8 mouse cellular contexts compared by ENCODE assay signal in the genomic region with DNA sequence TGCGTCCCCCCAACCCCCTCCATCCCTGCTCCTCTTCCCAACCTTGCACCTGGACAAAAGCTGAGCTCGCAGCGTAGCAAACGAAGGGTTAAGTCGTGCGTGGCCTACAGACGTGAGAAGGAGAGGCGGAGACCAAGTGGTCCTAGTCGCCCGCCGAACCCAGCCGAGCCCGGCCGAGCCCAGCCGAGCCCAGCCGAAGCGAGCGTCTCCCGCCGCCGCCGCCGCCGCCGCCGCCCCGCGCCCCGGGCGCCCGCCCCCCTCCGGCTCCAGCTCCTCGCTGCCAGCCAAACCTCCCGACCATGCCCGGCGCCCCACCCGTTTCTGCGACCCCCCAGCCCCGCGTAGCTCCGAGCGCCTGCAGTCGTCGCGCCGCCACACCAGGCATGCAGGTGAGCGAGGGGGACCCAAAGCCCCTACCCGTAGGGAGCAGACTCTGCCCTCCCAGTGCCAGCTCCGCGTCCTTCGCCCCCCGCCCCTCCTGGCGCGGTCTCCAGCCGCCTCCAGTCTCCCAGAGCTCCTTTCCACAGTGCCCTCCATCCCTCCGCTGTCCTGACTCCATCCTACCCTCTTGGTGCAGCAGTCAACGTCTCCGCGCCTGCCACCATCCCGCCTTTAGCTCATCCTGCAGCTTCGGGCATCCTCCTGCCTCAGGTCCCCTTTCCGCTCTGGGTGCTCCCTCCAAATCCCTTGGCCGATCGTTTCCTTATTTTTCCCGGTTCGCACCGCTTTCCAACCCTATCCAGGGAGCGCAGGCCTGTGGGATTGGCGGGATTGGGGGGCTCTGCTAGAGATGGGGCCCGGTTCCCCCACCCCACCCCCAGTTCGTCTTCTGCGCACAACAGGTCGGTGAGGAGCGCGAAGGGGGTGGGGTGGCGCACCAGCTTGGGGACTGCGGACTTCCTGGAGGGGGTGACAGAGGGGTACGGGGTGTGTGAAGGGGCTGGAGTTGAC. TPM values are rescaled to one million over a fixed set of nuclear protein-coding genes. Genes with fewer than 3 reads are reported as not detected.
DNase-seq lines count a peak whose midpoint lies in the region; ATAC-seq and TF ChIP-seq lines count a peak whose summit lies in the region.

A gene (plus strand): TSS at position 144 of the 951 bp plus-strand sequence.

- H3ac ChIP-seq in C2C12 (ENCODE audit: control insufficient read depth, insufficient read length, low read depth) (peak within 1 kb of the TSS; percentile 14), myocyte (ENCODE audit: control insufficient read depth, insufficient read length) (no peak within 1 kb of the TSS)

- ATAC-seq in heart, embryonic 14.5 days (ENCODE audit: insufficient number of reproducible peaks, insufficient read depth, low FRiP score, low read depth), result peak; percentile 19; the same call in 1 of the 2 replicates
- peak; percentile 57 for ATAC-seq in kidney, postnatal 0 days (replicated peaks; ENCODE audit: low FRiP score, low read depth)
- ATAC-seq in liver, embryonic 12.5 days, result peak; percentile 36; the same call in 1 of the 2 replicates

- no peak for TF ChIP-seq CTCF in C2C12 (IDR thresholded peaks at IDR 0.05; ENCODE audit: control insufficient read depth, insufficient read depth, insufficient read length)
- no peak for TF ChIP-seq CTCF in bone marrow macrophage, adult 2 months (IDR thresholded peaks at IDR 0.05; ENCODE audit: low read depth, low read length)
- no peak for TF ChIP-seq CTCF in kidney, postnatal 0 days (IDR thresholded peaks at IDR 0.05; ENCODE audit: low read depth)

- H3K36me3 ChIP-seq in C2C12 (ENCODE audit: control insufficient read depth, insufficient read depth), result no peaks in the 10 kb centered on the region
- H3K36me3 ChIP-seq in forebrain, embryonic 10.5 days (replicated peaks), result no peaks in the 10 kb centered on the region
- no peaks in the 10 kb centered on the region for H3K36me3 ChIP-seq in heart, embryonic 14.5 days (ENCODE audit: control insufficient read depth, insufficient read depth, low read length)
- H3K36me3 ChIP-seq in kidney, postnatal 0 days (ENCODE audit: insufficient read depth, low read length), result no peaks in the 10 kb centered on the region
- H3K36me3 ChIP-seq in liver, embryonic 12.5 days, result no peaks in the 10 kb centered on the region
- no peaks in the 10 kb centered on the region for H3K36me3 ChIP-seq in myocyte (ENCODE audit: control insufficient read depth, insufficient read depth)

- peak; percentile 77 for DNase-seq in forebrain, embryonic 10.5 days (ENCODE audit: extremely low spot score, low spot score)
- peak; percentile 78 for DNase-seq in kidney, postnatal 0 days (ENCODE audit: low spot score)
- peak; percentile 72 to 91 for DNase-seq in spleen, postnatal 4 days (ENCODE audit: low spot score in 2 of 2)

- H3K4me2 ChIP-seq in heart, embryonic 14.5 days (ENCODE audit: low read length), result peak within 1 kb of the TSS; percentile 97
- peak within 1 kb of the TSS; percentile 99 for H3K4me2 ChIP-seq in kidney, postnatal 0 days (ENCODE audit: low read length)
- H3K4me2 ChIP-seq in liver, embryonic 12.5 days, result peak within 1 kb of the TSS; percentile 77
- H3K4me2 ChIP-seq in myocyte (ENCODE audit: low read depth), result peak within 1 kb of the TSS; percentile 67

- TF ChIP-seq POLR2A in bone marrow macrophage, adult 2 months (IDR thresholded peaks at IDR 0.05; ENCODE audit: borderline replicate concordance, low read depth, low read length), result no peak
- no peak for TF ChIP-seq POLR2A in myocyte (IDR thresholded peaks at IDR 0.05; ENCODE audit: insufficient read length, low read depth)

- H3K4me1 ChIP-seq in bone marrow macrophage, adult 2 months (ENCODE audit: control insufficient read depth, insufficient read depth, low read length), result peaks cover 45% of the 10 kb centered on the region
- H3K4me1 ChIP-seq in forebrain, embryonic 10.5 days, result peaks cover 36% of the 10 kb centered on the region
- H3K4me1 ChIP-seq in heart, embryonic 14.5 days (ENCODE audit: control insufficient read depth in 2 of 2, insufficient read depth in 2 of 2, low read length in 2 of 2), result peaks cover 6 to 14% of the 10 kb centered on the region in 2 experiments; a peak in 3 of 4 replicates
- peaks cover 10% of the 10 kb centered on the region for H3K4me1 ChIP-seq in kidney, postnatal 0 days (replicated peaks; ENCODE audit: insufficient read depth, low read length)
- peaks cover 16% of the 10 kb centered on the region for H3K4me1 ChIP-seq in liver, embryonic 12.5 days

- H3K9ac ChIP-seq in heart, embryonic 14.5 days (ENCODE audit: low read length), result peak within 1 kb of the TSS; percentile 65
- peak within 1 kb of the TSS; percentile 57 for H3K9ac ChIP-seq in kidney, postnatal 0 days (ENCODE audit: low read depth, low read length)
- H3K9ac ChIP-seq in liver, embryonic 12.5 days, result peak within 1 kb of the TSS; percentile 12; the same call in 1 of the 2 replicates

- H3K27ac ChIP-seq in bone marrow macrophage, adult 2 months (ENCODE audit: insufficient read depth, low read depth, low read length), result peak within 1 kb of the TSS; percentile 10; the same call in 1 of the 2 replicates
- peak within 1 kb of the TSS; percentile 83 for H3K27ac ChIP-seq in forebrain, embryonic 10.5 days
- H3K27ac ChIP-seq in heart, embryonic 14.5 days (replicated peaks in 1 of 2; ENCODE audit: control insufficient read depth in 1 of 2, insufficient read depth in 1 of 2, low read depth in 2 of 2, low read length in 2 of 2), result no peak within 1 kb of the TSS
- H3K27ac ChIP-seq in kidney, postnatal 0 days, result no peak within 1 kb of the TSS
- H3K27ac ChIP-seq in liver, embryonic 12.5 days, result no peak within 1 kb of the TSS

- H3K79me2 ChIP-seq in C2C12 (ENCODE audit: control insufficient read depth, insufficient read depth) (no peaks in the 10 kb centered on the region), myocyte (ENCODE audit: control insufficient read depth, insufficient read depth) (no peaks in the 10 kb centered on the region)

- no peaks in the 10 kb centered on the region for H3K79me3 ChIP-seq in C2C12 (ENCODE audit: low read depth)

- WGBS in forebrain, embryonic 10.5 days, result under 1% methylated on average over 78 of the region's 78 CpGs
- 1% methylated on average over 51 of the region's 78 CpGs for WGBS in heart, embryonic 14.5 days
- WGBS in kidney, postnatal 0 days, result under 1% methylated on average over 65 of the region's 78 CpGs
- WGBS in liver, embryonic 12.5 days (ENCODE audit: insufficient replicate concordance), result under 1% methylated on average over 66 of the region's 78 CpGs

- H3K9me3 ChIP-seq in forebrain, embryonic 10.5 days, result no peaks in the 10 kb centered on the region
- H3K9me3 ChIP-seq in heart, embryonic 14.5 days (ENCODE audit: control insufficient read depth, low read length), result no peaks in the 10 kb centered on the region
- no peaks in the 10 kb centered on the region for H3K9me3 ChIP-seq in kidney, postnatal 0 days (replicated peaks; ENCODE audit: low read length)
- H3K9me3 ChIP-seq in liver, embryonic 12.5 days (replicated peaks), result no peaks in the 10 kb centered on the region

- H3K27me3 ChIP-seq in C2C12 (ENCODE audit: control insufficient read depth, insufficient read depth, insufficient read length), result peaks cover 11% of the 10 kb centered on the region
- H3K27me3 ChIP-seq in forebrain, embryonic 10.5 days (ENCODE audit: poor library complexity, severe bottlenecking), result peaks cover 99% of the 10 kb centered on the region
- peaks cover 89% of the 10 kb centered on the region for H3K27me3 ChIP-seq in heart, embryonic 14.5 days (ENCODE audit: control insufficient read depth, insufficient read depth, low read length)
- H3K27me3 ChIP-seq in kidney, postnatal 0 days (ENCODE audit: insufficient read depth, low read length), result peaks cover 26% of the 10 kb centered on the region
- H3K27me3 ChIP-seq in liver, embryonic 12.5 days (replicated peaks), result peaks cover 100% of the 10 kb centered on the region
- peaks cover 9% of the 10 kb centered on the region for H3K27me3 ChIP-seq in myocyte (ENCODE audit: control insufficient read depth, insufficient read depth, insufficient read length)

- H3K4me3 ChIP-seq in C2C12 (ENCODE audit: insufficient read depth, poor library complexity, severe bottlenecking), result no peak within 1 kb of the TSS
- peak within 1 kb of the TSS; percentile 55 for H3K4me3 ChIP-seq in bone marrow macrophage, adult 2 months (ENCODE audit: insufficient read depth, low read length)
- peak within 1 kb of the TSS; percentile 74 for H3K4me3 ChIP-seq in forebrain, embryonic 10.5 days
- H3K4me3 ChIP-seq in heart, embryonic 14.5 days (ENCODE audit: control insufficient read depth in 1 of 2, insufficient read depth in 1 of 2, low read depth in 1 of 2, low read length in 2 of 2), result peak within 1 kb of the TSS; percentile 48 to 56
- H3K4me3 ChIP-seq in kidney, postnatal 0 days (replicated peaks; ENCODE audit: low read depth, low read length), result peak within 1 kb of the TSS; percentile 51
- peak within 1 kb of the TSS; percentile 54 for H3K4me3 ChIP-seq in liver, embryonic 12.5 days
- H3K4me3 ChIP-seq in myocyte, result no peak within 1 kb of the TSS

TF ChIP-seq in C2C12, 6 proteins besides CTCF, POLR2A, EP300 and RAD21:
- no peak for TF ChIP-seq USF1 (IDR thresholded peaks at IDR 0.05; ENCODE audit: low read depth)
- TF ChIP-seq MYOD1 (IDR thresholded peaks at IDR 0.05; ENCODE audit: control insufficient read depth, insufficient read length, low read depth), result no peak
- TF ChIP-seq CEBPB (IDR thresholded peaks at IDR 0.05; ENCODE audit: low read depth), result no peak
- TF ChIP-seq MAX (IDR thresholded peaks at IDR 0.05), result no peak
- no peak for TF ChIP-seq FOSL1 (IDR thresholded peaks at IDR 0.05; ENCODE audit: insufficient read depth, low read length, poor library complexity, severe bottlenecking)
- no peak for TF ChIP-seq MYOG (IDR thresholded peaks at IDR 0.05; ENCODE audit: control insufficient read depth, extremely low read depth, insufficient read length)

TF ChIP-seq in myocyte, 11 proteins besides CTCF, POLR2A, EP300 and RAD21 (continues in another document):
- TF ChIP-seq SRF (IDR thresholded peaks at IDR 0.05; ENCODE audit: control insufficient read depth, insufficient read length, low read depth) (no peak), REST (IDR thresholded peaks at IDR 0.05; ENCODE audit: insufficient read depth, insufficient read length) (no peak), TCF3 (IDR thresholded peaks at IDR 0.05; ENCODE audit: insufficient read length, low read depth) (no peak), MAX (IDR thresholded peaks at IDR 0.05; ENCODE audit: low read depth) (no peak), MYOG (IDR thresholded peaks at IDR 0.05; ENCODE audit: control insufficient read depth in 1 of 3, insufficient read depth in 1 of 3, insufficient read length in 2 of 3, low read depth in 2 of 3) (no peak), USF1 (IDR thresholded peaks at IDR 0.05; ENCODE audit: low read depth) (no peak)

RNA-seq across cellular contexts. Expression of the gene that starts here (rescaled TPM):
- polyA plus RNA-seq in C2C12 (2012; fragmentation: generic; extraction: Trizol) (1.1 TPM), myocyte (2012; fragmentation: generic; extraction: Trizol) (1.1 TPM)
- polyA plus RNA-seq in bone marrow macrophage, adult 2 months (2012; ENCODE audit: insufficient read depth, insufficient read length, missing spikeins), result 5.5 and 7.2 TPM in 2 replicates
- 1.4 and 1.7 TPM in 2 replicates for polyA plus RNA-seq in forebrain, embryonic 10.5 days (2016; fragmentation: Nextera tagmentation; extraction: Ambion mirVana)
- polyA plus RNA-seq in heart, embryonic 14.5 days (2014; fragmentation: Nextera tagmentation; extraction: Ambion mirVana), result 0.28 and 0.55 TPM in 2 replicates
- 2.0 and 2.1 TPM in 2 replicates for polyA plus RNA-seq in kidney, postnatal 0 days (2015; fragmentation: Nextera tagmentation; extraction: Ambion mirVana)
- 0.11 TPM in 1 of 2 replicates, not detected in the other for polyA plus RNA-seq in liver, embryonic 12.5 days (2016; fragmentation: Nextera tagmentation; extraction: Ambion mirVana)

Comparison
In these comparisons a context has a peak if more than half of its experiments do, and no peak if none do; other contexts are left out.
1. Peak in ATAC-seq, H3K4me3 ChIP-seq, H3K9ac ChIP-seq and H3K4me2 ChIP-seq in heart, embryonic 14.5 days; RNA of the gene not detected or under 1 TPM.
2. Peak in ATAC-seq, H3K4me3 ChIP-seq, H3K9ac ChIP-seq and H3K4me2 ChIP-seq in liver, embryonic 12.5 days; RNA of the gene not detected or under 1 TPM.
3. H3K4me3 ChIP-seq: peak in bone marrow macrophage, adult 2 months (single experiment), forebrain, embryonic 10.5 days (single experiment) and kidney, postnatal 0 days (single experiment); none in C2C12 (single experiment) and myocyte (single experiment).
4. H3K27ac ChIP-seq: peak in bone marrow macrophage, adult 2 months (single experiment) and forebrain, embryonic 10.5 days (single experiment); none in heart, embryonic 14.5 days (0 of 2), kidney, postnatal 0 days (single experiment) and liver, embryonic 12.5 days (single experiment).
5. H3K9ac ChIP-seq: peak in every context shown above with its lines; median percentile 65 in heart, embryonic 14.5 days; 57 in kidney, postnatal 0 days; 12 in liver, embryonic 12.5 days.
6. Peak in every context shown above with its lines, with median percentiles within 50 percentile points of each other: DNase-seq, ATAC-seq and H3K4me2 ChIP-seq.